Mouse (Mus musculus) adrenal gland, adult 2 months (tissue): ENCODE measurements at regions not wholly inside any gene's neighbourhood (a gene's known extent, or its start where the extent isn't known, plus 50 kb on each side); places are given as distances from the start of the nearest gene placed in this dataset.
"Not testable (repeated sequence)": the region's sequence is repeated elsewhere in the genome, so short reads cannot be mapped to it uniquely, and the experiment has no call there.

Source experiments
- DNase-seq: peaks from one replicate; pipeline ENCODE4 v3.0.0; 2021

GRCm38 (mm10) chr11:40510325-40511239 is 184.4 kb downstream of the Mat2b start:
- DNase-seq: no peak

DNA sequence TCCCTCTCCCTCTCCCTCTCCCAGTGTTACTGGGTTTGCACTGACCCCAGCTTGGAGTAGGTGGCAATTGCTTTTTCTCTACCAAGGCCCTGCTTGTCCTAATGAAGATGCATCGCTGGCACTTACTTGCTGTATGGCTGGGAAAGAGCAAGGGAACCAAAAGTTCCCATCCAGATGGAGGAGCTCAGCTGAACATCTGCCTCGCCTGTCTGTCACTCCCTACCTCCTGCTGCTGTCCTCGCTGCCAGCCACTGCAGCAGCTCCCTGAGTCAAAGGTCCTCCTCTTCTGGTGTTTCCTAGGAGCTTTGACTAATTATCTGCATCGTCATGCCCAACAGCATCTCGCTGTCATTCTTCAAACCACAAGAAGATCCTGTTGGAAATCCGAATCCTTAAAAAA is 203.4 kb downstream of the Mat2b start:
- DNase-seq: no peak

DNA sequence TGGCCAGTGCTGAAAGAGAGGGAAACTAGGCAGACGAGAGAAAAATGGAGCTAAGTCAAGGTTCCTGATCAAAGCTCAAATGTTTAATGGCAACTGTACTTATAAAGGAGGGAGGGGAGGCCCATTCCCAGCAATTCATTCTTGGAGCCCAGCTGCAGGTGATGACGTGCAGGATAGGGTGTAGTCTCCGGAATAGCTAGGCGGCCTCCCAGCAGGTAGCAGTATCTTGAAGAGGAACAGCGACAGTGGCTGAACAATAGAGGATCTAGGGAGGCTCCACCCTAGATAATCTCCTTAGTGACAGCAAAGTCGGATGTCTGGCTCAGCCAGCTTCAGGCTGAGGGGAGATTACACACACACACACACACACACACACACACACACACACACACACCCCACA is 216.8 kb downstream of the Mat2b start:
- DNase-seq: not testable (repeated sequence)

DNA sequence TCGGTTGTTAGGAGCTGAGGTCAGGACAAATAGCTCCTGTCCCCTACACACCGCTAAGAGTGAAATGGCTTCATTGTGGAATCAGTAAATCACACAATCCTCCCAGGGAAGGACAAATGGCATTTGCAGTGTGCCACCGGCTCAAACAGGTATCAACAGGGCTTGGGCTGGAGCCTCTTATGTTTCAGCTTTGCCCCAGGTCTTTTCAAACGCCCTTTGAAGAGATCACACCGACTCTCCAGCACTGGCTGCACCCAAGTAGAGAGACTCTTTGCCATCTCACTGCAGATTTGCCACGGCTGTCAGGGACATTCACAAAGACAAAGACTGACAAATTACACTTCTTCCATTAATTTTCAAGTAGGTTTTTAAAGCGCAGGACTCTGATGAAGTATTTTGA is 217.7 kb downstream of the Mat2b start:
- DNase-seq: no peak

GRCm38 (mm10) chr11:40469080-40469705 is 225.8 kb downstream of the Mat2b start:
- peak; percentile 3 for DNase-seq

- DNase-seq: no peak
Observed at GRCm38 (mm10) chr11:40456571-40456970, 238.4 kb downstream of the Mat2b start.

GRCm38 (mm10) chr11:40454994-40455393 is 240.0 kb downstream of the Mat2b start:
- DNase-seq: not testable (repeated sequence)

DNA sequence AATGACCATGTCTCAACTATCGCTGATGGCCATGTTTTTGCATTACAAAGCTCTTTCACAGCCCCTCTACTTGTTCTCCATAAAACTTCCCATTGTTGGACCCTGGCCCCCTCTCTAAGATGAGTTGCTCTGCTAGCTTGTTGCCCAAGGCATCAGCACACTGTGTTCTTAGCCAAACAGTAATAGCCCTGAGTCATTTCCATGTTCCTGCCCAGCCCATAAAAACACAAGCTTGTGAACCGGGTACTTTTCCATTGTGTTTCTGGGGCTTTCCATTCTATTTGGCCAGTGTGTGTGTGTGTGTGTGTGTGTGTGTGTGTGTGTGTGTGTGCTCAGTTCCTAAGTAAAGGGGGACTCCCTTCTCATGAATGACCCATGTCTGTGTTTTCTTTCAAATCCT is 248.2 kb downstream of the Mat2b start:
- no peak for DNase-seq

- no peak for DNase-seq
Observed at GRCm38 (mm10) chr11:40434002-40434401, 261.0 kb downstream of the Mat2b start.

- DNase-seq: no peak
Observed at GRCm38 (mm10) chr11:40428858-40429257, 266.1 kb downstream of the Mat2b start.

DNA sequence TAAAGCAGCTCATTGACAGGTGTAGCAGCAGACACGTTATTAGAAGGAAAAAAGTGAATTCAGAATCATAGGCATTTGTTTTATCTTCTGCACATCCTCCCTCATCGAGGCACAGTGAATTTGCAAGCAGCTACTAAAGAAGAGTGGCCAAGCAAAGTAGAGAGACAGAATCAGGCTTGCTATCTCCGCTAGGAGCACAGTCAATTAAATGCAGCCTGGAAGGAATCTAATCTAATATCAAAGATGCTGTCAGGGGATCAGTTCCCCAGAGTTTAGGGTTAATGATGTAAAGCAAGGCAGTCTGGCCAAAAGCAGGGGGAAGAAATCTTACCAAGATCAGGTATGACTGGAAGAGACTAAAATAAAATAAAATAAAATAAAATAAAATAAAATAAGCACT is 270.7 kb downstream of the Mat2b start:
- DNase-seq: no peak

- no peak for DNase-seq
Observed at GRCm38 (mm10) chr11:40407571-40407970, 287.4 kb downstream of the Mat2b start.

GRCm38 (mm10) chr11:40402249-40402648 is 292.8 kb downstream of the Mat2b start:
- no peak for DNase-seq

GRCm38 (mm10) chr11:40397453-40398104 is 297.4 kb downstream of the Mat2b start:
- DNase-seq: no peak

GRCm38 (mm10) chr11:40395331-40395730 is 299.7 kb downstream of the Mat2b start:
- no peak for DNase-seq

DNA sequence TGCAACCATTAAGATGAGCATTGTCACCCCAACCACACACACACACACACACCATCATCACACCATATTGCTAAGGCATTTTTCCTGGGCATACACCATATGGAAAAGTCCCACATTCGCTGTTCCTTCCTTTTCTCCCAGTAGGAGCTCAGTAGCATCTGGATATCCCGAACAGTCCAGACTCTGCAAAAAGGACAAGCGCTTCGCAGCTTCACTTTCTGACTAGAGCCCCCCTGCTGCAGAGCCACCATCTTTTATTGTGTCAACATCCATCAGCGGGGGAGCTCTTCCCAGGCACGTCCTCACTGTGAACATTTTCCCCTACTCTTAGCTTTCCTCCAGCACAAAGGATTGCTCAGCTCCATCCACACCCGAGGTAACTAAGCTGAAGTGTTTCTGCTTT is 300.1 kb downstream of the Mat2b start:
- no peak for DNase-seq

- no peak for DNase-seq
Observed at GRCm38 (mm10) chr11:40394283-40394758, 300.7 kb downstream of the Mat2b start.

DNA sequence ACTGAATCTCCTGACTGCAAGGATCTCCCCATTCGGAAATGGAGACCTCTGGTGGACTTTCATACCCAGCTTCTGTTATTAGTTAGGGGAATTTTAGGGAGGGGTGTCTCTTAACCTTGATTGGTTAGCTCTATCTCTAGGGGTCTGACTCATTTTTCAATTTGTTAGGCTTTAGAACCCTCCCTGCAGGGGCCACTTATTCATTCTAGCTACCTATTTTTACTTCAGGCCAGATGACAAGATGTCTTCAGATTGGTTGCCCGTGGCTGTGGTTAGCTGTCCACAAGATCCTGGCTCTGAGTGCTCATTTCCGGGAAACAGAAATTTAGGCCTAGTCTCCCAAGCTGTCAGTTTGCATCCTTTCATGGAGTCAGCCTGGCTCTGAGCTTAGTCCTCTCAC is 314.3 kb downstream of the Mat2b start:
- DNase-seq: no peak

- no peak for DNase-seq
Observed at GRCm38 (mm10) chr11:40371696-40372095, 323.3 kb downstream of the Mat2b start.

DNA sequence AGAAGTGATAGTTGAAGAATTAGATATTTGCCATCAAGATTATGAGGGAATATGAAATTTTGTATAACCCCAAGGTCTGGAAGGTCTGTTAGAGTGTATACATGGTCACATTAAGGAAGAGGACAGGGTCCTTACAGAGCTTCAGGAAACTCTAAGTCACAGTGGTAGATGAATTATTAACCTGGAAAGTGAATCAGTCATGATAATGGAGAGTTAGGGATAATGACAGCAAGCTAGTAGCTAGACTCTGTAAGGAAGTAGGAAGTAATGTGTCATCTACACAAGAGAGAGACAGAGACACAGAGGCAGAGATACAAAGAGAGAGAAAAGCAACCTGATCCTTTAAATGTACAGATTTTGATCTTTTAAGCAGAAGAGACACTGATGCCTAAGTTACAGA is 328.4 kb downstream of the Mat2b start:
- no peak for DNase-seq

- DNase-seq: no peak
Observed at GRCm38 (mm10) chr11:40362530-40363185, 332.3 kb downstream of the Mat2b start.
